Mouse (Mus musculus): ENCODE data around the gene Yod1. TPM values are rescaled to one million over a fixed set of nuclear protein-coding genes. Genes with fewer than 3 reads are reported as not detected.

Gene Yod1
- polyA plus RNA-seq, 1 experiment from 2014 or later = 20.3 TPM

DNA sequence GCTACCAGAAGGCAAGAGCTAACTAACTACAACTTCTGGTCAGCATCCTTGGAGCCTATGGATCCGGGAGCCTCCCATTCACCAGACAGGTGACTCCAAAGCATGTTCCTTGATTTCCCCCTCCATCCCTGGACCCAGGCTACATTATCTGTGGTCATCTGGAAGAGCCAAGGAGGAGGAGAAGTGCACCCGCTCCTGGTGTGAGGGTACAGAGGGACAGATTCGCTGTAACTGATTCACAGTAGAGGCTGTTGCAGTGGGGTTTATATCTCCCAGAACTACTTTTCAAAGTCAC is 962 bp upstream of the Yod1 start:
- no peaks in the 10 kb centered on the region for H3K9me3 ChIP-seq (ENCODE audit: low read length)
- peaks cover 21% of the 10 kb centered on the region for H3K36me3 ChIP-seq (replicated peaks; ENCODE audit: insufficient read depth, low read length)
- DNase-seq (no peak), ATAC-seq (peak; percentile 10)
- peak overlapping the region; percentile 99 for H3K9ac ChIP-seq (replicated peaks)
- H3K27ac ChIP-seq (ENCODE audit: low read depth) = peak overlapping the region; percentile 83
- TF ChIP-seq EP300 (IDR thresholded peaks at IDR 0.05; ENCODE audit: low read depth) = no peak
- no peak for TF ChIP-seq CTCF (IDR thresholded peaks at IDR 0.05; ENCODE audit: low read depth)
- 0% methylated on average over 3 of the region's 3 CpGs for WGBS (ENCODE audit: insufficient replicate concordance)
- peaks cover 19% of the 10 kb centered on the region for H3K4me1 ChIP-seq (ENCODE audit: insufficient read depth)
- H3K4me2 ChIP-seq (ENCODE audit: low read depth, low read length) = peak overlapping the region; percentile 92
- H3K27me3 ChIP-seq (ENCODE audit: insufficient read depth, low read length) = no peaks in the 10 kb centered on the region
- peak overlapping the region; percentile 100 for H3K4me3 ChIP-seq (ENCODE audit: low read depth, low read length)

DNA sequence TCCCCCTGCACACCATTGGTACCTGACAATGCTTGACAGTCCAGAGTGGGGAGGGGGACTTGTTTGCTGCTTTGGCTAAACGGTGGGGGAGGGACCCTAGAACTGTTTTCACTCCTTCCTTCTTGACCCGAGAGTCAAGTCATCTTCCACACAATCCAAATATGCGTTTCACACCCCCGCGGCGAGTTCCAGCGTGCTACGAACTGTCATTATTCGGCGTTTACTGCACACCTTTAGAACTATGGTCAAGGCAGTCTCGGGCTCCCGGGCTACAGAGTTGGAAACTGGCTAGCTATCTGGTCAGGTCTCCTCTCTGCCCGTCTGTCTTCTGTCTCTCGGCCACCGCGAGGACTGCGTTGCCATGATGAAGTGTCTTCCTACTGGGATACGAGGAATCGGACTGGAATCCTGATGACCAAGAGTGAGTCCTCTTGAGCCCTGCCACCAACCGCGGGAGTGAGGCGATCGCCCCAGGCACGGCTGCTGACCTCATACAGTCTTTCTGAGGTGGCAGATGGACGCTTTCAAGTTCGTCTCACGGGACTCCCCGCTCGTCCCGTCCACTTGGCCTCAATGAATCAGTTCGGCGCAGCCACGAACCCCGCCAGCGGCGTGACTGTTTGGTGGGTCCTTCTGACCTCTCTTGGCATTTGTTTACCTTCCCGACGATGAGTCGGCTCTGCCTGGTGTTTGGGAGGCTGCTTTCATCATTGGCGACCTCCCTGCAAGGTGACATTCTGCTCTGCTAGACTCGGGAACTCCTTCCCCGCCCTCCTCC is 425 bp upstream of the Yod1 start:
- TF ChIP-seq EP300 (IDR thresholded peaks at IDR 0.05; ENCODE audit: low read depth) (no peak), CTCF (IDR thresholded peaks at IDR 0.05; ENCODE audit: low read depth) (no peak)
- Histone ChIP-seq H3K4me2 (ENCODE audit: low read depth, low read length) (peak overlapping the region; percentile 92), H3K4me3 (ENCODE audit: low read depth, low read length) (peak overlapping the region; percentile 100), H3K4me1 (ENCODE audit: insufficient read depth) (peaks cover 19% of the 10 kb centered on the region), H3K9me3 (ENCODE audit: low read length) (no peaks in the 10 kb centered on the region), H3K9ac (replicated peaks) (peak overlapping the region; percentile 99), H3K36me3 (replicated peaks; ENCODE audit: insufficient read depth, low read length) (peaks cover 17% of the 10 kb centered on the region), H3K27ac (ENCODE audit: low read depth) (peak overlapping the region; percentile 83), H3K27me3 (ENCODE audit: insufficient read depth, low read length) (no peaks in the 10 kb centered on the region)
- peak; percentile 5 for ATAC-seq
- WGBS (ENCODE audit: insufficient replicate concordance) = under 1% methylated on average over 42 of the region's 42 CpGs
- no peak for DNase-seq

DNA sequence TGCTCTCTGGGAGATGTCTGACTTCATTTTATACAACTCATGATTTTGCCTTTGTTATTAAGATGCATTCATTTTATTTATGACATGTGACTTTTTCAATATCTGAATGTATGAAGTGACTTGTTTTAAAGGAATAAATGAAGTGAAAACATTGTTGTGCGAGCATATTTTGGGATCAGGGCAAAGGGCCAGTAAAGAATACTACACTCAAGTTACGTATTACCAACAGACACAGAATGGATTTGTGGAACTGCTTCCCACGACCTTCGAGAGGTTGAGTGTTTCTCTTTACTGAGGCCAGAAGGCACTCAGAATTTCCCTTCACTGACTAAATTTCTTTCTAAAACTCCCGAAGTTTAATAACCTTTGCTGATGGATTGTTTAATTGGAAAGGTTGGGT is 7.1 kb downstream of the Yod1 start:
- no peak overlapping the region for H3K4me3 ChIP-seq (ENCODE audit: low read depth, low read length)
- H3K9ac ChIP-seq (replicated peaks) = no peak overlapping the region
- no peaks in the 10 kb centered on the region for H3K9me3 ChIP-seq (ENCODE audit: low read length)
- no peak for TF ChIP-seq EP300 (IDR thresholded peaks at IDR 0.05; ENCODE audit: low read depth)
- TF ChIP-seq CTCF (IDR thresholded peaks at IDR 0.05; ENCODE audit: low read depth) = no peak
- 77% methylated on average over 5 of the region's 5 CpGs for WGBS (ENCODE audit: insufficient replicate concordance)
- ATAC-seq (no peak), DNase-seq (no peak)
- H3K4me1 ChIP-seq (ENCODE audit: insufficient read depth) = peaks cover 6% of the 10 kb centered on the region; the same call in 1 of the 2 replicates
- H3K27ac ChIP-seq (ENCODE audit: low read depth) = no peak overlapping the region
- no peaks in the 10 kb centered on the region for H3K27me3 ChIP-seq (ENCODE audit: insufficient read depth, low read length)
- H3K36me3 ChIP-seq (replicated peaks; ENCODE audit: insufficient read depth, low read length) = peaks cover 14% of the 10 kb centered on the region
- H3K4me2 ChIP-seq (ENCODE audit: low read depth, low read length) = no peak overlapping the region

DNA sequence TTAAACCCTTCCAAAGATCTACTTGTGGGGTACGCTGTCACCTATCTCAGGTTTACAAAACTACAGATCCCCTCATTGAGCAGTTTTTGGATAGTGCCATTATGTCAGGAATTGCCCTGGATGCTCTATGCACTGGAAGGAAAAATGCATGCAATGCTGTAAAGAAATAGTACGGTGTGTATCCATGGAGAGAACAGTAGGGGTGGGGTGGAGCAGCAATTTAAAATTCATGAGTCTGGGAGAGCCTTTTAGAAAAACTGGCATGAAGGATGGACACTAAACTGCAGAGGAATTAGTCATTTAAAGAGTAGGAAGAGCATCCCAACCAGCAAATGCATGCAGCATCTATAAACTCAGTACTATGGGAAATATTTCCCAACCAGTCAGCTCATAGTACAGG is 9.3 kb downstream of the Yod1 start:
- ATAC-seq = no peak
- no peaks in the 10 kb centered on the region for H3K27me3 ChIP-seq (ENCODE audit: insufficient read depth, low read length)
- H3K4me3 ChIP-seq (ENCODE audit: low read depth, low read length) = no peak overlapping the region
- no peaks in the 10 kb centered on the region for H3K9me3 ChIP-seq (ENCODE audit: low read length)
- WGBS (ENCODE audit: insufficient replicate concordance) = 90% methylated on average over 2 of the region's 2 CpGs
- peaks cover 6% of the 10 kb centered on the region for H3K36me3 ChIP-seq (replicated peaks; ENCODE audit: insufficient read depth, low read length)
- no peak overlapping the region for H3K4me2 ChIP-seq (ENCODE audit: low read depth, low read length)
- no peak overlapping the region for H3K27ac ChIP-seq (ENCODE audit: low read depth)
- H3K4me1 ChIP-seq (ENCODE audit: insufficient read depth) = peaks cover 5% of the 10 kb centered on the region
- no peak overlapping the region for H3K9ac ChIP-seq (replicated peaks)
- no peak for DNase-seq
- no peak for TF ChIP-seq EP300 (IDR thresholded peaks at IDR 0.05; ENCODE audit: low read depth)
- TF ChIP-seq CTCF (IDR thresholded peaks at IDR 0.05; ENCODE audit: low read depth) = no peak

DNA sequence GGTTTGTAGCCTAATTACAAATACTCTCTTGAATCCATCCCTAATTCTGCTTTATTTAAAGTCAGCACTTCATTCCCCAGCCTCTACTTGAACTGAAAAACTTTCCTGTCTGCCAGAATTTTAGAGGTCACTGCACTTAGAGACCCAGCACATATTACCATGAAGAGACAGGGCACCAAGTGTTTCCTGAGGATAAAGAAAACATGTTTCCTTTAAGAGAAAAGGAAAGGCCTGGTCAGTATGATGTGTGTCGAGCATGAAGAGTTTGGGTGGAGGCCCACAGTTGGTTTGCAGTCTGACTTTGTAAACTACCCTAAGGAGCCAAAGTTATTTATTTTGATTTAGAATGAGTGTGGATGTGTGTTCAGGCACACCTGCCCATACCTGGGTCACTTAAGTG is 10.9 kb downstream of the Yod1 start:
- Histone ChIP-seq H3K4me1 (ENCODE audit: insufficient read depth) (peaks cover 21% of the 10 kb centered on the region), H3K27ac (ENCODE audit: low read depth) (no peak overlapping the region), H3K4me2 (ENCODE audit: low read depth, low read length) (no peak overlapping the region), H3K36me3 (replicated peaks; ENCODE audit: insufficient read depth, low read length) (peaks cover 2% of the 10 kb centered on the region; the same call in 1 of the 2 replicates), H3K9ac (replicated peaks) (no peak overlapping the region), H3K9me3 (ENCODE audit: low read length) (no peaks in the 10 kb centered on the region), H3K4me3 (ENCODE audit: low read depth, low read length) (no peak overlapping the region), H3K27me3 (ENCODE audit: insufficient read depth, low read length) (no peaks in the 10 kb centered on the region)
- DNase-seq = no peak
- 57% methylated on average over 1 of the region's 1 CpGs for WGBS (ENCODE audit: insufficient replicate concordance)
- ATAC-seq = no peak
- TF ChIP-seq EP300 (IDR thresholded peaks at IDR 0.05; ENCODE audit: low read depth) (peak; percentile 22; the same call in 1 of the 2 replicates), CTCF (IDR thresholded peaks at IDR 0.05; ENCODE audit: low read depth) (no peak)

DNA sequence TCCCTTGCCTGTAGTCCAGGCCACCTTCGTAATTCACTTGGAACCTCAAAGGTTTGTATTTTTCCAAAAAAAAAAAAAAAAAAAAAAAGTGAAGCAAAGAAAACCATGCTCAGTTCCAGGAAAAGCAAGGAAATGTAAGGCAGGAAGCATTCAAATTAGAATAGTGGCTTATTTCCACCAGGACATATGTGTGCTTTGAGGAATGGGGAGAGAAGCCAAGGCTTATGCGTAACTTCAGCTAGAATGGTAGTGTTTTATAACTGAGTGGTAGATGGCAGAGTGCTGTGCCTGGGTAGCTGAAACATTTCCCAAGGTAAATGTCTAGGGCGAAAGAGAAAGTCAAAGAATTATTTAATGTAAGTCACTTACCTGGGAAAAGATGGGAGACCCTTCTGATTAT is 11.6 kb downstream of the Yod1 start:
- ATAC-seq = no peak
- no peak overlapping the region for H3K4me3 ChIP-seq (ENCODE audit: low read depth, low read length)
- H3K9me3 ChIP-seq (ENCODE audit: low read length) = no peaks in the 10 kb centered on the region
- no peak for DNase-seq
- H3K4me1 ChIP-seq (ENCODE audit: insufficient read depth) = peaks cover 27% of the 10 kb centered on the region
- TF ChIP-seq CTCF (IDR thresholded peaks at IDR 0.05; ENCODE audit: low read depth) = no peak
- TF ChIP-seq EP300 (IDR thresholded peaks at IDR 0.05; ENCODE audit: low read depth) = no peak
- WGBS (ENCODE audit: insufficient replicate concordance) = 86% methylated on average over 3 of the region's 3 CpGs
- H3K4me2 ChIP-seq (ENCODE audit: low read depth, low read length) = no peak overlapping the region
- no peak overlapping the region for H3K9ac ChIP-seq (replicated peaks)
- no peaks in the 10 kb centered on the region for H3K36me3 ChIP-seq (replicated peaks; ENCODE audit: insufficient read depth, low read length)
- H3K27me3 ChIP-seq (ENCODE audit: insufficient read depth, low read length) = no peaks in the 10 kb centered on the region
- no peak overlapping the region for H3K27ac ChIP-seq (ENCODE audit: low read depth)
